Mouse (Mus musculus): ENCODE data around the gene Cntn1. TPM values are rescaled to one million over a fixed set of nuclear protein-coding genes. Genes with fewer than 3 reads are reported as not detected.

The Cntn1 gene
- polyA plus RNA-seq, 1 experiment from 2014 or later = 7.4 TPM

- H3K27me3 ChIP-seq (ENCODE audit: control insufficient read depth, insufficient read depth, low read length) = no peaks in the 10 kb centered on the region
- H3K9me3 ChIP-seq (ENCODE audit: control insufficient read depth, low read length) = no peaks in the 10 kb centered on the region
- no peak for DNase-seq (ENCODE audit: low spot score, missing footprints)
- no peaks in the 10 kb centered on the region for H3K36me3 ChIP-seq (ENCODE audit: control insufficient read depth, insufficient read depth, low read length)
- H3K4me3 ChIP-seq (ENCODE audit: low read depth, low read length) = no peak overlapping the region
- no peak overlapping the region for H3K4me2 ChIP-seq
- peaks cover 7% of the 10 kb centered on the region for H3K4me1 ChIP-seq (ENCODE audit: control insufficient read depth, insufficient read depth, low read length)
- 65% methylated on average over 4 of the region's 4 CpGs for WGBS
- no peak for ATAC-seq (ENCODE audit: low FRiP score)
- H3K9ac ChIP-seq (ENCODE audit: low read length) = no peak overlapping the region
- H3K27ac ChIP-seq (ENCODE audit: low read depth, low read length) = no peak overlapping the region
Measured at GRCm38 (mm10) chr15:92162835-92163234, 111.9 kb downstream of the Cntn1 start.

- ATAC-seq (ENCODE audit: low FRiP score) = no peak
- Histone ChIP-seq H3K36me3 (ENCODE audit: control insufficient read depth, insufficient read depth, low read length) (no peaks in the 10 kb centered on the region), H3K4me1 (ENCODE audit: control insufficient read depth, insufficient read depth, low read length) (peaks cover 7% of the 10 kb centered on the region), H3K9me3 (ENCODE audit: control insufficient read depth, low read length) (no peaks in the 10 kb centered on the region), H3K27me3 (ENCODE audit: control insufficient read depth, insufficient read depth, low read length) (no peaks in the 10 kb centered on the region), H3K4me2 (no peak overlapping the region), H3K4me3 (ENCODE audit: low read depth, low read length) (no peak overlapping the region), H3K27ac (ENCODE audit: low read depth, low read length) (no peak overlapping the region), H3K9ac (ENCODE audit: low read length) (no peak overlapping the region)
- no peak for DNase-seq (ENCODE audit: low spot score, missing footprints)
- 77% methylated on average over 3 of the region's 3 CpGs for WGBS
Measured at GRCm38 (mm10) chr15:92164127-92164526, 113.2 kb downstream of the Cntn1 start.

DNA sequence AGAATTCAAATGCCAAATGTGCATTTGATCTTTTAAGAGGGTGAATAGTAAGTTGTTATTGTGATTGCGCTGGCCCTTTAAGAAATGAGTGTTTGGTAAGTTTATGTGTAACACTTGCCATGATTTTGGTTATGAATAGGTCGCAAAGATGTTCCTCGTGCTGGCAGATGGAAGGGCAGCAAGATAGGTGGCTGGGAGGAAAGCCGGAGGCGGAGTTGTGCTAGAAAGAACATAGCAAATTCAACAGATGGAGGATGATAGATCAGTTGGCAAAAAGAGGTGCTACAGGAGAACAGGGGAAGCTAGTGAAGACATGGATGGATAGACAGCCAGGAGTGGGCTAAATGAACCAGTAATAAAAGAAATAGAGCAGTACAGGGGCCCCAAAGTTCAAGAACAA is 115.3 kb downstream of the Cntn1 start:
- Histone ChIP-seq H3K36me3 (ENCODE audit: control insufficient read depth, insufficient read depth, low read length) (no peaks in the 10 kb centered on the region), H3K4me1 (ENCODE audit: control insufficient read depth, insufficient read depth, low read length) (peaks cover 6% of the 10 kb centered on the region), H3K9me3 (ENCODE audit: control insufficient read depth, low read length) (no peaks in the 10 kb centered on the region), H3K9ac (ENCODE audit: low read length) (no peak overlapping the region), H3K4me3 (ENCODE audit: low read depth, low read length) (no peak overlapping the region), H3K4me2 (no peak overlapping the region), H3K27ac (ENCODE audit: low read depth, low read length) (no peak overlapping the region), H3K27me3 (ENCODE audit: control insufficient read depth, insufficient read depth, low read length) (no peaks in the 10 kb centered on the region)
- WGBS = 87% methylated on average over 5 of the region's 5 CpGs
- DNase-seq (ENCODE audit: low spot score, missing footprints) = no peak
- ATAC-seq (ENCODE audit: low FRiP score) = no peak

DNA sequence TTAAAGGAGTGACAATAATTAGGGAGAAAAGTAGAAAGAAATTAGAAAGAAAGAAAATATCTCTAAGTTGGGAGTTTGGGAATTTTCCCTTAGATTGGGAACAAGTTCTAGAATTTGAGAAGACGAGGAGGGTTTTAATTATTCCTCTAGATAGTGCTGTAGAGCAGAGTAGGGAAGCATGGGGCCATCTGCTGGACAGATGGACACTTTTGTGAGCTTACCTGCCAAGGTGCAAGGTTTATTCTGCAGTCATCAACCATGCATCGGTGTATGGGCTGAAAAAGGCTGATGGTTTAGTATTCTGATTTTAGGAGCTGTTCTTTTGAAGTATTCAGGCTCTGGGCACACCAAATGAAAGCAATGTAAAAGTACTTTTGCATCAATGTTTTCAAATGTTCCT is 124.8 kb downstream of the Cntn1 start:
- DNase-seq (ENCODE audit: low spot score, missing footprints) (no peak), ATAC-seq (ENCODE audit: low FRiP score) (no peak)
- H3K9ac ChIP-seq (ENCODE audit: low read length) = no peak overlapping the region
- H3K9me3 ChIP-seq (ENCODE audit: control insufficient read depth, low read length) = no peaks in the 10 kb centered on the region
- H3K4me1 ChIP-seq (ENCODE audit: control insufficient read depth, insufficient read depth, low read length) = no peaks in the 10 kb centered on the region
- no peaks in the 10 kb centered on the region for H3K27me3 ChIP-seq (ENCODE audit: control insufficient read depth, insufficient read depth, low read length)
- no peak overlapping the region for H3K27ac ChIP-seq (ENCODE audit: low read depth, low read length)
- H3K4me2 ChIP-seq = no peak overlapping the region
- H3K36me3 ChIP-seq (ENCODE audit: control insufficient read depth, insufficient read depth, low read length) = no peaks in the 10 kb centered on the region
- H3K4me3 ChIP-seq (ENCODE audit: low read depth, low read length) = no peak overlapping the region
- WGBS = 77% methylated on average over 2 of the region's 2 CpGs

- 77% methylated on average over 9 of the region's 9 CpGs for WGBS
- H3K27me3 ChIP-seq (ENCODE audit: control insufficient read depth, insufficient read depth, low read length) = no peaks in the 10 kb centered on the region
- H3K4me3 ChIP-seq (ENCODE audit: low read depth, low read length) = no peak overlapping the region
- no peak overlapping the region for H3K9ac ChIP-seq (ENCODE audit: low read length)
- H3K9me3 ChIP-seq (ENCODE audit: control insufficient read depth, low read length) = no peaks in the 10 kb centered on the region
- H3K4me1 ChIP-seq (ENCODE audit: control insufficient read depth, insufficient read depth, low read length) = no peaks in the 10 kb centered on the region
- H3K27ac ChIP-seq (ENCODE audit: low read depth, low read length) = no peak overlapping the region
- no peak for DNase-seq (ENCODE audit: low spot score, missing footprints)
- no peak for ATAC-seq (ENCODE audit: low FRiP score)
- no peak overlapping the region for H3K4me2 ChIP-seq
- no peaks in the 10 kb centered on the region for H3K36me3 ChIP-seq (ENCODE audit: control insufficient read depth, insufficient read depth, low read length)
Measured at GRCm38 (mm10) chr15:92177413-92177812, 126.4 kb downstream of the Cntn1 start.

- Histone ChIP-seq H3K9ac (ENCODE audit: low read length) (no peak overlapping the region), H3K36me3 (ENCODE audit: control insufficient read depth, insufficient read depth, low read length) (no peaks in the 10 kb centered on the region), H3K27ac (ENCODE audit: low read depth, low read length) (no peak overlapping the region), H3K4me1 (ENCODE audit: control insufficient read depth, insufficient read depth, low read length) (no peaks in the 10 kb centered on the region), H3K9me3 (ENCODE audit: control insufficient read depth, low read length) (no peaks in the 10 kb centered on the region), H3K4me3 (ENCODE audit: low read depth, low read length) (no peak overlapping the region), H3K27me3 (ENCODE audit: control insufficient read depth, insufficient read depth, low read length) (no peaks in the 10 kb centered on the region), H3K4me2 (no peak overlapping the region)
- 92% methylated on average over 2 of the region's 2 CpGs for WGBS
- DNase-seq (ENCODE audit: low spot score, missing footprints) (no peak), ATAC-seq (ENCODE audit: low FRiP score) (no peak)
Measured at GRCm38 (mm10) chr15:92185484-92185883, 134.5 kb downstream of the Cntn1 start.

- Histone ChIP-seq H3K36me3 (ENCODE audit: control insufficient read depth, insufficient read depth, low read length) (no peaks in the 10 kb centered on the region), H3K27me3 (ENCODE audit: control insufficient read depth, insufficient read depth, low read length) (no peaks in the 10 kb centered on the region), H3K4me3 (ENCODE audit: low read depth, low read length) (no peak overlapping the region), H3K9ac (ENCODE audit: low read length) (no peak overlapping the region), H3K4me1 (ENCODE audit: control insufficient read depth, insufficient read depth, low read length) (no peaks in the 10 kb centered on the region), H3K9me3 (ENCODE audit: control insufficient read depth, low read length) (no peaks in the 10 kb centered on the region), H3K4me2 (no peak overlapping the region), H3K27ac (ENCODE audit: low read depth, low read length) (no peak overlapping the region)
- ATAC-seq (ENCODE audit: low FRiP score) (no peak), DNase-seq (ENCODE audit: low spot score, missing footprints) (peak; percentile 53)
- 88% methylated on average over 2 of the region's 2 CpGs for WGBS
Measured at GRCm38 (mm10) chr15:92190000-92190399, 139.0 kb downstream of the Cntn1 start.

GRCm38 (mm10) chr15:92200326-92200985 is 149.5 kb downstream of the Cntn1 start:
- WGBS = 70% methylated on average over 6 of the region's 6 CpGs
- no peak overlapping the region for H3K27ac ChIP-seq (ENCODE audit: low read depth, low read length)
- DNase-seq (ENCODE audit: low spot score, missing footprints) = peak; percentile 80
- H3K27me3 ChIP-seq (ENCODE audit: control insufficient read depth, insufficient read depth, low read length) = no peaks in the 10 kb centered on the region
- no peaks in the 10 kb centered on the region for H3K4me1 ChIP-seq (ENCODE audit: control insufficient read depth, insufficient read depth, low read length)
- H3K9me3 ChIP-seq (ENCODE audit: control insufficient read depth, low read length) = no peaks in the 10 kb centered on the region
- no peak overlapping the region for H3K4me2 ChIP-seq
- H3K9ac ChIP-seq (ENCODE audit: low read length) = no peak overlapping the region
- no peak overlapping the region for H3K4me3 ChIP-seq (ENCODE audit: low read depth, low read length)
- H3K36me3 ChIP-seq (ENCODE audit: control insufficient read depth, insufficient read depth, low read length) = no peaks in the 10 kb centered on the region
- no peak for ATAC-seq (ENCODE audit: low FRiP score)

DNA sequence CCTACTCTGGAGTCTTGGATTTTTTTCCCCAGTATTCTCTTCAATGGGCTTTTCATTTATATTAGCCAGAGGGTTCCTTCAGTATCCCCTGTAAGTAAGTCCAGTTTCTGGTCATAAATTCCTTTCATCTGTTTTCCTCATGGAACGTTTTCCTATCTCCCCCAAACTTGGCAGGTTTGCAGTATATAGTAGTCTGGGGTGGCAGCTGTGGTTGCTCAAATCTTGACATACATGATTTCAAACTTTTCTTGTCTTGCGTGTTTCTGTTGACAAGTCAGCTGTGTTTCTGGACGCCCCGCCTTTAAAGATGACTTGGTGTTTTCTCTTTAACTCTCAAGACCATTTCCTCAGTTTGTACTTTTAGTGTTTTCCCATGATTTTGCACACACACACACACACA is 155.7 kb downstream of the Cntn1 start:
- WGBS = 89% methylated on average over 4 of the region's 4 CpGs

More for the DNA sequence above, 155.7 kb downstream of the Cntn1 start:
- no peak for DNase-seq (ENCODE audit: low spot score, missing footprints)
- Histone ChIP-seq H3K4me3 (ENCODE audit: low read depth, low read length) (no peak overlapping the region), H3K9ac (ENCODE audit: low read length) (no peak overlapping the region), H3K36me3 (ENCODE audit: control insufficient read depth, insufficient read depth, low read length) (no peaks in the 10 kb centered on the region), H3K4me2 (no peak overlapping the region), H3K4me1 (ENCODE audit: control insufficient read depth, insufficient read depth, low read length) (no peaks in the 10 kb centered on the region), H3K9me3 (ENCODE audit: control insufficient read depth, low read length) (no peaks in the 10 kb centered on the region), H3K27ac (ENCODE audit: low read depth, low read length) (no peak overlapping the region), H3K27me3 (ENCODE audit: control insufficient read depth, insufficient read depth, low read length) (no peaks in the 10 kb centered on the region)
- ATAC-seq (ENCODE audit: low FRiP score) = no peak
